Mouse (Mus musculus) mesoderm, embryonic 11.5 days (tissue): ENCODE data around the gene Cnot11.
"Not testable (repeated sequence)": the region's sequence is repeated elsewhere in the genome, so short reads cannot be mapped to it uniquely, and the experiment has no call there.

Experiments used
- DNase-seq: peaks from one replicate; pipeline ENCODE4 v3.0.0-alpha.2; 2012; ENCODE audit warnings: low read depth, low spot score

Gene Cnot11

GRCm38 (mm10) chr1:39578446-39578845, 43.7 kb downstream of the Cnot11 start:
- DNase-seq, result no peak

- DNase-seq, result no peak
Measured at GRCm38 (mm10) chr1:39579139-39579538, 44.3 kb downstream of the Cnot11 start.

- DNase-seq, result no peak
Measured at GRCm38 (mm10) chr1:39581215-39581614, 46.4 kb downstream of the Cnot11 start.

DNA sequence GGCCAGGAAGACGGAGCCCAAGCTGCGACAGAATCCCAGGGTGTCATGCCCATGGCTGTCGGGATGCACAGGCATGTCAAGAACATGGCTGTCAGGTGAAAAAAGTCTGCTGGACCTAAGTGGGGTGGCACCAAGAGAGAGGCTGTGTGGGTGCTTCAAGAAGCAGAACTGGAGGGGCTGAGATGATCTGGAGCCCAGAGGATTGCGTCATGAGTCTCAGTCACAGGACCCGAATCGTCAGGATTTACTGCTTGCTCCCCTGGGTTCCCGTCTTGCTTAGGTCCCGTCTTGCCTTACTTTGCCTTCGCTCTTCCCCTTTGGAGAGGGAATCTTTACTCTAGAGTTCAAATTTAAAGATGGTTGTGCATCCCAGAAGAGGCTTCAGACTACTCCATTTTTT, 48.4 kb downstream of the Cnot11 start:
- no peak for DNase-seq

- no peak for DNase-seq
Measured at GRCm38 (mm10) chr1:39585416-39585815, 50.6 kb downstream of the Cnot11 start.

- no peak for DNase-seq
Measured at GRCm38 (mm10) chr1:39590193-39590592, 55.4 kb downstream of the Cnot11 start.

DNA sequence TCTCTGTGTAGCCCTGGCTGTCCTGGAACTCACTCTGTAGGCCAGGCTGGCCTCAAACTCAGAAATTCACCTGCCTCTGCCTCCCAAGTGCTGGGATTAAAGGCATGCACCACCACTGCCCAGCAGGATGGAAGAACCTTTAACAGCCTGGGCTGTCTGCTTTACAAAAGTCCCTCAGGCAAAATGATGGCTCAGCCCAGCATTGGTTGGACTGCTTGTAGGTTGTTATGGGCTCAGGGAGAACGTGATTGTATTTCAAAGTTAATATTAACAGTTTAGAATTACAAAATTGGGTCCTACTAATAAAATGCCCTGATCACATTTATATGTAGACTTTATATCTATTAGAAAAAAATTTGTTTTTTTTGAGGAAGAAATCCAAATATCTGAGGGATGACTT, 56.8 kb downstream of the Cnot11 start:
- not testable (repeated sequence) for DNase-seq

GRCm38 (mm10) chr1:39592090-39592489, 57.3 kb downstream of the Cnot11 start:
- no peak for DNase-seq

- no peak for DNase-seq
Measured at GRCm38 (mm10) chr1:39593836-39594235, 59.0 kb downstream of the Cnot11 start.
